Mouse (Mus musculus) CH12.LX (cell line): ENCODE measurements around the gene Grsf1. TPM values are rescaled to one million over a fixed set of nuclear protein-coding genes. Genes with fewer than 3 reads are reported as not detected.

Source experiments
- DNase-seq: peaks from one replicate; pipeline ENCODE4 v3.0.0-alpha.2; 2013; ENCODE audit errors: extremely low read depth
- H3K27ac ChIP-seq: 2 replicates; pipeline ENCODE4 v1.5.1; 2012; ENCODE audit warnings: low read depth, mild to moderate bottlenecking, control low read depth, moderate library complexity; ENCODE audit not compliant: insufficient read depth
- H3K27me3 ChIP-seq: replicated peaks from 2 replicates; pipeline ENCODE3; 2012; ENCODE audit warnings: inconsistent platforms
- H3K36me3 ChIP-seq, 2 experiments: replicated peaks in 1 of 2; 2 replicates each; pipeline versions ENCODE3 to v1.6.1; 2012; ENCODE audit warnings: inconsistent platforms in 1 of 2, low read length in 1 of 2, mild to moderate bottlenecking in 1 of 2, mixed read lengths in 1 of 2, moderate library complexity in 1 of 2; ENCODE audit not compliant: control insufficient read depth in 1 of 2, insufficient read depth in 1 of 2
- H3K4me1 ChIP-seq, 2 experiments: 2 replicates each; pipeline ENCODE4 v1.6.1; 2012; ENCODE audit warnings: inconsistent platforms in 1 of 2, moderate library complexity in 1 of 2; ENCODE audit not compliant: insufficient read depth in 2 of 2, control insufficient read depth in 1 of 2
- H3K4me2 ChIP-seq: 2 replicates; pipeline ENCODE4 v1.6.1; 2012; ENCODE audit warnings: low read depth, mild to moderate bottlenecking, control low read depth; ENCODE audit not compliant: poor library complexity, insufficient read depth, severe bottlenecking
- H3K4me3 ChIP-seq, 3 experiments: fragments of 150-350 bp in 1 of 3; sonication (generic) in 1 of 3; replicated peaks in 1 of 3; 2 replicates each; pipeline versions ENCODE3 to v1.5.1; 2011 to 2012; ENCODE audit warnings: low read depth in 2 of 3, low read length in 2 of 3, mild to moderate bottlenecking in 2 of 3, moderate library complexity in 2 of 3, control low read depth in 1 of 3, improper control_type of control experiment in 1 of 3, inconsistent platforms in 1 of 3, mixed read lengths in 1 of 3; ENCODE audit not compliant: poor library complexity in 1 of 3
- H3K79me2 ChIP-seq: replicated peaks from 2 replicates; pipeline ENCODE4 v1.6.1; 2012; ENCODE audit warnings: mild to moderate bottlenecking, moderate library complexity; ENCODE audit not compliant: control insufficient read depth, poor library complexity, insufficient read depth, severe bottlenecking; ENCODE audit errors: extremely low read depth
- H3K9ac ChIP-seq: 2 replicates; pipeline ENCODE4 v1.6.1; 2012; ENCODE audit warnings: low read depth, mild to moderate bottlenecking, control low read depth, moderate library complexity; ENCODE audit not compliant: insufficient read depth
- H3K9me3 ChIP-seq: replicated peaks from 2 replicates; pipeline ENCODE3; 2012; ENCODE audit warnings: low read length, inconsistent platforms, mixed read lengths
- CTCF ChIP-seq, 2 experiments: IDR thresholded peaks in 1 of 2; conservative IDR thresholded peaks in 1 of 2; 2 replicates each; pipeline ENCODE4 v1.5.1; 2011 to 2012; ENCODE audit warnings: low read depth in 2 of 2, low read length in 2 of 2, improper control_type of control experiment in 1 of 2, inconsistent platforms in 1 of 2, mild to moderate bottlenecking in 1 of 2, moderate library complexity in 1 of 2
- E2F4 ChIP-seq: IDR thresholded peaks from 2 replicates; pipeline ENCODE4 v1.6.1; 2011; ENCODE audit warnings: low read depth, low read length, improper control_type of control experiment; ENCODE audit not compliant: insufficient replicate concordance
- EP300 ChIP-seq: IDR thresholded peaks from 2 replicates; pipeline ENCODE4 v1.6.1; 2011; ENCODE audit warnings: low read length, improper control_type of control experiment
- ETS1 ChIP-seq: conservative IDR thresholded peaks from 2 replicates; pipeline ENCODE4 v1.6.1; 2012; ENCODE audit warnings: low read depth, mild to moderate bottlenecking, inconsistent platforms, low read length, improper control_type of control experiment, moderate library complexity
- IRF4 ChIP-seq: IDR thresholded peaks from 2 replicates; pipeline ENCODE4 v1.6.1; 2014; ENCODE audit warnings: low read depth, mild to moderate bottlenecking, inconsistent platforms, low read length, improper control_type of control experiment
- JUND ChIP-seq: conservative IDR thresholded peaks from 2 replicates; pipeline ENCODE4 v1.6.1; 2011; ENCODE audit warnings: low read depth, low read length, improper control_type of control experiment
- MEF2A ChIP-seq: IDR thresholded peaks from 2 replicates; pipeline ENCODE4 v1.6.1; 2014; ENCODE audit warnings: low read depth, mild to moderate bottlenecking, inconsistent platforms, low read length, improper control_type of control experiment, borderline replicate concordance
- PAX5 ChIP-seq: IDR thresholded peaks from 2 replicates; pipeline ENCODE4 v1.6.1; 2012; ENCODE audit warnings: low read length, inconsistent platforms, mixed read lengths
- RCOR1 ChIP-seq: conservative IDR thresholded peaks from 2 replicates; pipeline ENCODE4 v1.6.1; 2012; ENCODE audit warnings: low read depth, mild to moderate bottlenecking, inconsistent platforms, low read length, improper control_type of control experiment
- SIN3A ChIP-seq: IDR thresholded peaks from 2 replicates; pipeline ENCODE4 v1.6.1; 2012; ENCODE audit warnings: low read length, improper control_type of control experiment, inconsistent platforms
- USF1 ChIP-seq: IDR thresholded peaks from 2 replicates; pipeline ENCODE4 v1.6.1; 2014; ENCODE audit warnings: low read depth, mild to moderate bottlenecking, inconsistent platforms, low read length, improper control_type of control experiment
- ZC3H11A ChIP-seq: IDR thresholded peaks from 2 replicates; pipeline ENCODE4 v1.6.1; 2012; ENCODE audit warnings: low read depth, mild to moderate bottlenecking, inconsistent platforms, low read length, improper control_type of control experiment
- ZNF384 ChIP-seq: IDR thresholded peaks from 2 replicates; pipeline ENCODE4 v1.6.1; 2012; ENCODE audit warnings: low read depth, low read length, improper control_type of control experiment, inconsistent platforms
- dilution Hi-C: fragments of 300-500 bp; cut with MboI; formaldehyde crosslinking; loops from 2 replicates; pipeline ENCODE4 v1.14.3; 2020; ENCODE audit warnings: low sequenced_read_pairs; ENCODE audit not compliant: extremely low pct_unique_long_range_greater_than_20kb, extremely low pct_ligation_motif_present
- in situ Hi-C: fragments of 300-500 bp; cut with MboI; formaldehyde crosslinking; loops from 3 replicates; pipeline ENCODE4 v1.14.3; 2019; ENCODE audit warnings: low sequenced_read_pairs, low pct_ligation_motif_present, low pct_unique_long_range_greater_than_20kb, mixed read lengths
- polyA plus RNA-seq: library from polyadenylated mRNA; unstranded; fragments of >175 nt; gene quantifications from 2 replicates; pipeline ENCODE4 v1.2.1, GENCODE M21; 2012; ENCODE audit warnings: low read depth; ENCODE audit not compliant: insufficient read length
- total RNA-seq, 2 experiments: library from RNA; depleted of rRNA; stranded (reverse); fragments of 300-350 nt in 1 of 2; fragments of >200 nt in 1 of 2; gene quantifications; 2 replicates each; pipeline ENCODE4 v1.2.3; 2012 to 2014

The Grsf1 gene
- total and polyA plus RNA-seq, 3 experiments = 56.8 to 109 (median 100) TPM

GRCm38 (mm10) chr5:88657868-88658267, 18.1 kb downstream of the Grsf1 start:
- no peak for DNase-seq
- no peaks in the 10 kb centered on the region for H3K4me1 ChIP-seq
- TF ChIP-seq ZC3H11A (no peak), RCOR1 (no peak), JUND (no peak), EP300 (no peak), SIN3A (no peak), ZNF384 (no peak), E2F4 (no peak), CTCF (conservative IDR thresholded peaks at IDR 0.05 in 1 of 2, IDR thresholded peaks at IDR 0.05 in 1 of 2; ENCODE audit: low read depth in 2 of 2, low read length in 2 of 2) (no peak), MEF2A (no peak)
- no peak overlapping the region for H3K9ac ChIP-seq
- H3K36me3 ChIP-seq = peaks cover 46 to 85% of the 10 kb centered on the region in 2 experiments
- H3K4me3 ChIP-seq = no peak overlapping the region
- dilution Hi-C loops = no loop called here
- in situ Hi-C loops = no loop called here
- H3K27me3 ChIP-seq = no peaks in the 10 kb centered on the region
- H3K79me2 ChIP-seq = no peaks in the 10 kb centered on the region
- H3K4me2 ChIP-seq = no peak overlapping the region
- no peaks in the 10 kb centered on the region for H3K9me3 ChIP-seq
- H3K27ac ChIP-seq = no peak overlapping the region

DNA sequence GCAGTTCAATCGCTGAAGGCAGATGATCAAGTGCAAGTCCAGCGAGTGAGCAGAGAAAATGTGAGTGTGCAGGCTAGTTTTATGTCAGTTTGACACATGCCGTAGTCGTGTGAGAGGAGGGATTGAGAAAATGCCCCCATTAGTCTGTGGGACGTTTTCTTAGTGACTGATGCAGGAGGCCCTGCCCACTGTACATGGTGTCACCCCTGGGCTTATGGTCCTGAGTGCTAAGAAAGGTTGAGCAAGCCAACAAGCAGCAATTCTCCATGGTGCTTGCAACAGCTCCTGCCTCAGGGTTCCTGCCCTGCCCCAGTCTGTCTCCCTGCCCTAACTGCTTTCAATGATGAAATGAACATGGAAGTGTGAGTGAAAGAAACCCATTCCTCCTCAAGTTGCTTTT, 23.4 kb downstream of the Grsf1 start:
- no peak overlapping the region for H3K9ac ChIP-seq
- dilution Hi-C loops (no loop called here), in situ Hi-C loops (no loop called here)
- no peak overlapping the region for H3K4me2 ChIP-seq
- no peak for DNase-seq
- H3K36me3 ChIP-seq = peaks cover 43 to 87% of the 10 kb centered on the region in 2 experiments
- H3K4me3 ChIP-seq = no peak overlapping the region
- no peaks in the 10 kb centered on the region for H3K79me2 ChIP-seq
- H3K4me1 ChIP-seq = no peaks in the 10 kb centered on the region
- no peak overlapping the region for H3K27ac ChIP-seq
- no peak for TF ChIP-seq ZNF384
- no peak for TF ChIP-seq ETS1
- TF ChIP-seq RCOR1 = no peak
- no peak for TF ChIP-seq IRF4
- TF ChIP-seq PAX5 = no peak
- no peak for TF ChIP-seq USF1
- H3K9me3 ChIP-seq = no peaks in the 10 kb centered on the region
- H3K27me3 ChIP-seq = no peaks in the 10 kb centered on the region
